Mouse (Mus musculus): ENCODE measurements around the gene Pcdh7. TPM values are rescaled to one million over a fixed set of nuclear protein-coding genes. Genes with fewer than 3 reads are reported as not detected.

Gene Pcdh7
- polyA plus RNA-seq, 1 experiment, result 4.4 TPM

DNA sequence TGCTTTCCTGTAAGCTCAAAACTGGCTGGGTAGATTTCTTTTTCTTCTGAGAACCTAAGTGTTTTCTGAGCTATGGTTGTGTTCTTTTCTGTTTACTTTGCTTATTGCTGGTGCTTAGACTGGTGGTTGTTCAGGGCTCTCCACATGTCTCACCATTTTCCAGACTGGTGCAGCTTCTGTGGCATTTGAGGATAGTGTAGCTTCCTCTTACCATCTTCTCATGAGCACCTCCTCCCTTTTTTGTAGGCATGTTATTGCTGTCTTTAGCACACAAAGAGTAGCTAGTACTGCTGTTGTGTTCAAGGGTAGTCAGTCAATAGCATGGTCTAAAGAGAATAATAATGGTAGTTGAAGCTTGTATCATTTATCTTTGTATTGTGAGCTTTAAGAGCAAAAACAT is 62.2 kb downstream of the Pcdh7 start:
- H3K27ac ChIP-seq (ENCODE audit: insufficient read depth, low read depth, low read length), result no peak overlapping the region
- H3K4me1 ChIP-seq (ENCODE audit: control insufficient read depth, insufficient read depth, insufficient read length, low read length), result no peaks in the 10 kb centered on the region
- TF ChIP-seq POLR2A (IDR thresholded peaks at IDR 0.05; ENCODE audit: low read depth, low read length), result no peak
- no peak for TF ChIP-seq CTCF (IDR thresholded peaks at IDR 0.05; ENCODE audit: extremely low read depth, insufficient read length, insufficient replicate concordance, low read depth, low read length)
- H3K4me3 ChIP-seq (ENCODE audit: low read depth, low read length), result no peak overlapping the region
- no peaks in the 10 kb centered on the region for H3K27me3 ChIP-seq (ENCODE audit: control insufficient read depth, insufficient read depth, low read length)
- H3K36me3 ChIP-seq (ENCODE audit: control insufficient read depth, insufficient read depth, low read length), result no peaks in the 10 kb centered on the region

DNA sequence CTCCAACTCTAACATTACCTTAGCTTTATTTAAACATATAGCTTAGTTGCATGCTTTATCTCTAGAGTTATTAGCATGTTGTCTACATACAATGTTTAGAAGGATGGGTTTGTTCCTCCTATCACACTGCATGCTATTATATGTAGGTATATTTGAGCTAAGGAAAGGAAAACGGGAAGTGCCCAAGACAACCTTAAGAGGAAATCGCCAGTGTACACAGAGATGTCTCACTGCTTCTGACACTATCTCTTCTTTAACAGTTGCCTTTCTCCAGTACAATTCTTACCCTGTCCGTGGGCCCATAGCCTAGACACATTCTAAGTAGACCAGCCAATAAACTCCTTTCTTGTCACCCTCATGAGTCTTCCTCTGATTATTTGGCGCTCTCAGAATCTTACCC is 62.8 kb downstream of the Pcdh7 start:
- Histone ChIP-seq H3K36me3 (ENCODE audit: control insufficient read depth, insufficient read depth, low read length) (no peaks in the 10 kb centered on the region), H3K4me1 (ENCODE audit: control insufficient read depth, insufficient read depth, insufficient read length, low read length) (no peaks in the 10 kb centered on the region), H3K4me3 (ENCODE audit: low read depth, low read length) (no peak overlapping the region), H3K27ac (ENCODE audit: insufficient read depth, low read depth, low read length) (no peak overlapping the region), H3K27me3 (ENCODE audit: control insufficient read depth, insufficient read depth, low read length) (no peaks in the 10 kb centered on the region)
- WGBS, result 84% methylated on average over 4 of the region's 4 CpGs
- no peak for TF ChIP-seq POLR2A (IDR thresholded peaks at IDR 0.05; ENCODE audit: low read depth, low read length)
- TF ChIP-seq CTCF (IDR thresholded peaks at IDR 0.05; ENCODE audit: extremely low read depth, insufficient read length, insufficient replicate concordance, low read depth, low read length), result no peak

DNA sequence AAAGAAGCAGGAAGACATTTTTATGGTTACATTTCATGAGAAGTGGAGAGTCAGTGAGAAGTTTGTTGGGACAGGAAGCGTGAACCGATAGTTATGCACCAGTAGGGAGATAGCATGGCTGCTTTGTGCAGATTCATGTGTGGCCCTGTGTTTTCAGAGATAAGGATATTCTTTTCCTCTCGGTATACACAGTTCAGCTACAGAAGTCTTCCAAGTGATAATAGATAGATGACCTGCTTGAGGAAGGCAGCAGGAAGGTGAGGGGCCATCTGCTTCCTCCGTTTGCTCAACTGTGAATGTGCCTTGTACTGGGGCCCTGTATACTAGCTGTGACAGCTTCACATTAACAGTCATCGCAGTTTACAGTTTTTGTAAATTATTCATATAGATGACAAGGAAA is 64.2 kb downstream of the Pcdh7 start:
- Histone ChIP-seq H3K36me3 (ENCODE audit: control insufficient read depth, insufficient read depth, low read length) (no peaks in the 10 kb centered on the region), H3K4me1 (ENCODE audit: control insufficient read depth, insufficient read depth, insufficient read length, low read length) (no peaks in the 10 kb centered on the region), H3K27me3 (ENCODE audit: control insufficient read depth, insufficient read depth, low read length) (no peaks in the 10 kb centered on the region), H3K27ac (ENCODE audit: insufficient read depth, low read depth, low read length) (no peak overlapping the region), H3K4me3 (ENCODE audit: low read depth, low read length) (no peak overlapping the region)
- no peak for TF ChIP-seq POLR2A (IDR thresholded peaks at IDR 0.05; ENCODE audit: low read depth, low read length)
- no peak for TF ChIP-seq CTCF (IDR thresholded peaks at IDR 0.05; ENCODE audit: extremely low read depth, insufficient read length, insufficient replicate concordance, low read depth, low read length)
- 64% methylated on average over 5 of the region's 5 CpGs for WGBS

DNA sequence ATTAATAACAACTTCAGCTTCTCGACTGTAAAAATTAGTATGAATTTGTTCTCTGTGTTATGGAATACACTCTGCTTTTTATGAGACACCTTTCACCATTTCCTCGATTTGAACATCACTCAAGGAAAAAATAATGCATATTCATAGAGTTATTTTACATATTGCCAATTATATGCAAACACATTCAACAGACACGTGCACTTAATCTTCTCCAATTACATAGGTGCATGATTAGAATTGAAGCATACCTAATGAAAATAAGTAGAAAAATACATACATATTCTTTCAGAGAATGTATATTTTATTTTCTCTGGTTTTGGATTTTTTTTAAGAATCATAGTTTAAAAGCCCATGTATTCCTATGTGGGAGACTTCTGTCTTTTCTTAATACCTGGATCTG is 64.8 kb downstream of the Pcdh7 start:
- TF ChIP-seq POLR2A (IDR thresholded peaks at IDR 0.05; ENCODE audit: low read depth, low read length) (no peak), CTCF (IDR thresholded peaks at IDR 0.05; ENCODE audit: extremely low read depth, insufficient read length, insufficient replicate concordance, low read depth, low read length) (no peak)
- Histone ChIP-seq H3K36me3 (ENCODE audit: control insufficient read depth, insufficient read depth, low read length) (no peaks in the 10 kb centered on the region), H3K4me3 (ENCODE audit: low read depth, low read length) (no peak overlapping the region), H3K27ac (ENCODE audit: insufficient read depth, low read depth, low read length) (no peak overlapping the region), H3K4me1 (ENCODE audit: control insufficient read depth, insufficient read depth, insufficient read length, low read length) (no peaks in the 10 kb centered on the region), H3K27me3 (ENCODE audit: control insufficient read depth, insufficient read depth, low read length) (no peaks in the 10 kb centered on the region)
- WGBS, result 64% methylated on average over 3 of the region's 3 CpGs

DNA sequence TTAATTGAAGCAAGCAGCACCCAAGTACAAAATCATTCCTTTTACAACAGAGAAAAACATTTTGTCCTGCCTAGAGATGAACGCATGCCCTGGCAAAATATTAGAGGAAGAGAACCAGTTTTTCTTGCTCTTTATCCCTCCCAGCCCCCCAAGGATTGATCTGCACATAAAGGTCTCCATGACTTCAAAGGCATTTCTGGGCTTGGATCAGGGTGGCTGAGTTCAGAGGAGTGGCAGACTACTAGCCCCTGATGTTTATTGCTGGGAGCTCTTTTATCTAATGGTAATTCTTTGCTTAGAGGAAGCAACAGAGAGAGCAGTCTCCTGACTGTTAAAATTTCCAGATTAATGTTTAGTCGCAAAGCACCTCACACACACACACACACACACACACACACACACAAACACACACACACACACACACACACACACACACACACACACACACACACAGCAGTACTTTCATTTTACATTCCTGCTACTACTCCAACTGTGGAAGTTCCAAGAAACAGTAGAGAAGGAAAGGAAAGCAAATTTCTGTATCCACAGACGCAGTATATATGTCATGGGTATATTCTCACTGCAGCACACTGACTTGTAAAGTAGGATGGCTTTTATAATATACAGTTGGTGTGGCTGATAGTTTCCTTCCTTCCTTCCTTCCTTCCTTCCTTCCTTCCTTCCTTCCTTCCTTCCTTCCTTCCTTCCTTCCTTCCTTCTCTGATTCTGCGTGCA is 71.2 kb downstream of the Pcdh7 start:
- H3K27ac ChIP-seq (ENCODE audit: insufficient read depth, low read depth, low read length), result no peak overlapping the region
- H3K36me3 ChIP-seq (ENCODE audit: control insufficient read depth, insufficient read depth, low read length), result no peaks in the 10 kb centered on the region
- H3K4me1 ChIP-seq (ENCODE audit: control insufficient read depth, insufficient read depth, insufficient read length, low read length), result no peaks in the 10 kb centered on the region
- TF ChIP-seq POLR2A (IDR thresholded peaks at IDR 0.05; ENCODE audit: low read depth, low read length) (no peak), CTCF (IDR thresholded peaks at IDR 0.05; ENCODE audit: extremely low read depth, insufficient read length, insufficient replicate concordance, low read depth, low read length) (no peak)
- H3K27me3 ChIP-seq (ENCODE audit: control insufficient read depth, insufficient read depth, low read length), result no peaks in the 10 kb centered on the region
- 40% methylated on average over 4 of the region's 4 CpGs for WGBS
- H3K4me3 ChIP-seq (ENCODE audit: low read depth, low read length), result no peak overlapping the region

DNA sequence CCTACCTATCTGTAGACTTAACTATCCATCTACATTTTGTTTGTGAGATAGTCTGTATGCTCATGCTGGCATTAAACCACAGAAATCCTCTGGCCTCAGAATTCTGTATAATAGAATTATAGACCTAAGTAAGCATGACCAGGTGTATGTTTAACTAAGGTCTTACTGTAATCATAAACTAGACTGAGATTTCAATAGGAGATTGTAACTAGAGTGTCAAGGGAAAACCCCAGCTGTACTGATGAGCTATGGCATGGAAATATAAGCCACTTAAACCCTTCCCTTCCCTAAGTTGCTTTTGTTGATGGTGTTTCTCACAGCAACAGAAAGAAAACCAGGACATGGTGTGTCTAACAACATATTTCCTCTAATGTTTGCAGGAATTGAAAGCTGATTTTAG is 78.6 kb downstream of the Pcdh7 start:
- no peaks in the 10 kb centered on the region for H3K36me3 ChIP-seq (ENCODE audit: control insufficient read depth, insufficient read depth, low read length)
- no peaks in the 10 kb centered on the region for H3K4me1 ChIP-seq (ENCODE audit: control insufficient read depth, insufficient read depth, insufficient read length, low read length)
- H3K27me3 ChIP-seq (ENCODE audit: control insufficient read depth, insufficient read depth, low read length), result no peaks in the 10 kb centered on the region
- H3K4me3 ChIP-seq (ENCODE audit: low read depth, low read length), result no peak overlapping the region
- H3K27ac ChIP-seq (ENCODE audit: insufficient read depth, low read depth, low read length), result no peak overlapping the region
- TF ChIP-seq CTCF (IDR thresholded peaks at IDR 0.05; ENCODE audit: extremely low read depth, insufficient read length, insufficient replicate concordance, low read depth, low read length) (no peak), POLR2A (IDR thresholded peaks at IDR 0.05; ENCODE audit: low read depth, low read length) (no peak)

DNA sequence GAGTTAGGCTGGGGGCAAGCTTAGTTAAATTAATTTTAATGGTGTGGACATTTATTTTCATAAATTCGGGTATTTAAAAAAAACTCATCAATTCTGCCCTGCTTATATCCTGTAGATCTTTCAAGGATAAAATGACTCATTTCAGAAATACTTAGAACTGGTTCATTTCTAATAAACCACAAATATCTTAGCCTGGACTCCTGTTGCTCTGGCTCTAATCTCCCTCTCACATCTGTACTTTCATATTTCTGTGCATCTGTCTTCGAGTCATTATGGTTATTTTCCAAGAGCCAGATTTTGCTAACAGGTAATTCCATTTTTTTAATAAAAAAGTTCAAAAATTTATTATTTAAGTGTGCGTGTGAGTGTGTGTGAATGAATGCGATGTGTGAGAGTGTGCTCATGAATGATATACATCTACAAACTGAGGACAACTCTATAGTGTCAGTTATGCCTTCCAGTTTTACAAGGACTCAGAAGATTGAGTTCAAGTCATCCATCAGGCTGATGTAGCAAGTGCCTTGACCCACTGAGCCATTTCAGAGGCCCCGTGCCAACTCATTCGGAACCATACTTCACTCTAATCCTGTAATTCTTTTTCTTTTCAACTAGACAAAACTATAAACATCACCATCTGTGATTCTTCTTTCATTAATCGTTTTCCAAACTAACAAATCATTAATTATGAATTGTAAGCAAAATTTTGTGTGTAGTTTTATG is 80.3 kb downstream of the Pcdh7 start:
- TF ChIP-seq POLR2A (IDR thresholded peaks at IDR 0.05; ENCODE audit: low read depth, low read length) (no peak), CTCF (IDR thresholded peaks at IDR 0.05; ENCODE audit: extremely low read depth, insufficient read length, insufficient replicate concordance, low read depth, low read length) (no peak)
- 75% methylated on average over 7 of the region's 7 CpGs for WGBS
- Histone ChIP-seq H3K4me1 (ENCODE audit: control insufficient read depth, insufficient read depth, insufficient read length, low read length) (no peaks in the 10 kb centered on the region), H3K4me3 (ENCODE audit: low read depth, low read length) (no peak overlapping the region), H3K36me3 (ENCODE audit: control insufficient read depth, insufficient read depth, low read length) (no peaks in the 10 kb centered on the region), H3K27me3 (ENCODE audit: control insufficient read depth, insufficient read depth, low read length) (no peaks in the 10 kb centered on the region), H3K27ac (ENCODE audit: insufficient read depth, low read depth, low read length) (no peak overlapping the region)

All from small intestine, adult 2 months (tissue).